Mouse (Mus musculus): Measurements from ENCODE around the gene Miga2. TPM values are rescaled to one million over a fixed set of nuclear protein-coding genes. Genes with fewer than 3 reads are reported as not detected.

Miga2 gene
- polyA plus RNA-seq, 1 experiment from 2014 or later, result 12.6 TPM

GRCm38 (mm10) chr2:30356266-30356665 is 7.8 kb upstream of the Miga2 start:
- Histone ChIP-seq H3K4me2 (replicated peaks; ENCODE audit: low read depth) (no peak overlapping the region), H3K27ac (ENCODE audit: low read depth, low read length) (no peak overlapping the region)
- 63% methylated on average over 4 of the region's 4 CpGs for WGBS

GRCm38 (mm10) chr2:30356906-30357305 is 7.1 kb upstream of the Miga2 start:
- no peak overlapping the region for H3K9ac ChIP-seq (ENCODE audit: low read depth, low read length)
- H3K27me3 ChIP-seq (replicated peaks; ENCODE audit: control insufficient read depth, insufficient read depth, low read length), result no peaks in the 10 kb centered on the region
- no peak for TF ChIP-seq CTCF (IDR thresholded peaks at IDR 0.05; ENCODE audit: low read depth)
- H3K4me2 ChIP-seq (replicated peaks; ENCODE audit: low read depth), result no peak overlapping the region
- no peaks in the 10 kb centered on the region for H3K4me1 ChIP-seq (replicated peaks; ENCODE audit: control insufficient read depth, insufficient read depth, low read length)
- H3K4me3 ChIP-seq (ENCODE audit: low read depth, low read length), result no peak overlapping the region
- 60% methylated on average over 9 of the region's 9 CpGs for WGBS
- ATAC-seq, result no peak
- peaks cover 26% of the 10 kb centered on the region for H3K36me3 ChIP-seq (ENCODE audit: control insufficient read depth, insufficient read depth)
- no peak overlapping the region for H3K27ac ChIP-seq (ENCODE audit: low read depth, low read length)
- no peaks in the 10 kb centered on the region for H3K9me3 ChIP-seq (ENCODE audit: control insufficient read depth)

More at GRCm38 (mm10) chr2:30356266-30356665, 7.8 kb upstream of the Miga2 start:
- Histone ChIP-seq H3K27me3 (replicated peaks; ENCODE audit: control insufficient read depth, insufficient read depth, low read length) (no peaks in the 10 kb centered on the region), H3K9me3 (ENCODE audit: control insufficient read depth) (no peaks in the 10 kb centered on the region), H3K9ac (ENCODE audit: low read depth, low read length) (no peak overlapping the region), H3K4me1 (replicated peaks; ENCODE audit: control insufficient read depth, insufficient read depth, low read length) (no peaks in the 10 kb centered on the region), H3K4me3 (ENCODE audit: low read depth, low read length) (no peak overlapping the region), H3K36me3 (ENCODE audit: control insufficient read depth, insufficient read depth) (peaks cover 26% of the 10 kb centered on the region)
- ATAC-seq, result no peak
- TF ChIP-seq CTCF (IDR thresholded peaks at IDR 0.05; ENCODE audit: low read depth), result no peak

- H3K27me3 ChIP-seq (replicated peaks; ENCODE audit: control insufficient read depth, insufficient read depth, low read length), result no peaks in the 10 kb centered on the region
- peak overlapping the region; percentile 94 for H3K4me2 ChIP-seq (replicated peaks; ENCODE audit: low read depth)
- no peak overlapping the region for H3K27ac ChIP-seq (ENCODE audit: low read depth, low read length)
- H3K4me3 ChIP-seq (ENCODE audit: low read depth, low read length), result peak overlapping the region; percentile 73
- H3K9ac ChIP-seq (ENCODE audit: low read depth, low read length), result peak overlapping the region; percentile 7; the same call in 1 of the 2 replicates
- ATAC-seq, result no peak
- H3K36me3 ChIP-seq (ENCODE audit: control insufficient read depth, insufficient read depth), result peaks cover 20% of the 10 kb centered on the region
- no peak for TF ChIP-seq CTCF (IDR thresholded peaks at IDR 0.05; ENCODE audit: low read depth)
- no peaks in the 10 kb centered on the region for H3K4me1 ChIP-seq (replicated peaks; ENCODE audit: control insufficient read depth, insufficient read depth, low read length)
- 43% methylated on average over 8 of the region's 8 CpGs for WGBS
- no peaks in the 10 kb centered on the region for H3K9me3 ChIP-seq (ENCODE audit: control insufficient read depth)
These were observed 6.2 kb upstream of the Miga2 start for GRCm38 (mm10) chr2:30357552-30358510.

- Histone ChIP-seq H3K9ac (ENCODE audit: low read depth, low read length) (peak within 1 kb of the TSS; percentile 69), H3K27ac (ENCODE audit: low read depth, low read length) (peak within 1 kb of the TSS; percentile 73), H3K4me1 (replicated peaks; ENCODE audit: control insufficient read depth, insufficient read depth, low read length) (no peaks in the 10 kb centered on the region), H3K4me2 (replicated peaks; ENCODE audit: low read depth) (peak within 1 kb of the TSS; percentile 94), H3K9me3 (ENCODE audit: control insufficient read depth) (no peaks in the 10 kb centered on the region), H3K4me3 (ENCODE audit: low read depth, low read length) (peak within 1 kb of the TSS; percentile 73), H3K36me3 (ENCODE audit: control insufficient read depth, insufficient read depth) (peaks cover 10% of the 10 kb centered on the region), H3K27me3 (replicated peaks; ENCODE audit: control insufficient read depth, insufficient read depth, low read length) (no peaks in the 10 kb centered on the region)
- TF ChIP-seq CTCF (IDR thresholded peaks at IDR 0.05; ENCODE audit: low read depth), result peak; percentile 46
- WGBS, result 2% methylated on average over 66 of the region's 73 CpGs
- peak; percentile 72 for ATAC-seq
These were observed 5.2 kb upstream of the Miga2 start, which contains the start of gene Sh3glb2 for GRCm38 (mm10) chr2:30358533-30359531. Gene Sh3glb2 (minus strand): TSS chr2:30359337.

- Histone ChIP-seq H3K27me3 (replicated peaks; ENCODE audit: control insufficient read depth, insufficient read depth, low read length) (no peaks in the 10 kb centered on the region), H3K9me3 (ENCODE audit: control insufficient read depth) (no peaks in the 10 kb centered on the region), H3K27ac (ENCODE audit: low read depth, low read length) (peak overlapping the region; percentile 5; the same call in 1 of the 2 replicates), H3K36me3 (ENCODE audit: control insufficient read depth, insufficient read depth) (no peaks in the 10 kb centered on the region), H3K4me3 (ENCODE audit: low read depth, low read length) (no peak overlapping the region), H3K4me2 (replicated peaks; ENCODE audit: low read depth) (no peak overlapping the region; the same call in 1 of the 2 replicates), H3K9ac (ENCODE audit: low read depth, low read length) (no peak overlapping the region), H3K4me1 (replicated peaks; ENCODE audit: control insufficient read depth, insufficient read depth, low read length) (peaks cover 7% of the 10 kb centered on the region; the same call in 1 of the 2 replicates)
- ATAC-seq, result no peak
- TF ChIP-seq CTCF (IDR thresholded peaks at IDR 0.05; ENCODE audit: low read depth), result no peak
- 29% methylated on average over 10 of the region's 10 CpGs for WGBS
These were observed 3.4 kb upstream of the Miga2 start for GRCm38 (mm10) chr2:30360626-30361025.

Data from intestine, postnatal 0 days (tissue).